Mouse (Mus musculus) layer of hippocampus, adult 9-10 months (tissue): ENCODE data around the gene Tnfaip8l1.

ENCODE experiments used
- DNase-seq: peaks from one replicate; pipeline ENCODE4 v3.0.0; 2022; ENCODE audit warnings: low spot score

Gene Tnfaip8l1

DNA sequence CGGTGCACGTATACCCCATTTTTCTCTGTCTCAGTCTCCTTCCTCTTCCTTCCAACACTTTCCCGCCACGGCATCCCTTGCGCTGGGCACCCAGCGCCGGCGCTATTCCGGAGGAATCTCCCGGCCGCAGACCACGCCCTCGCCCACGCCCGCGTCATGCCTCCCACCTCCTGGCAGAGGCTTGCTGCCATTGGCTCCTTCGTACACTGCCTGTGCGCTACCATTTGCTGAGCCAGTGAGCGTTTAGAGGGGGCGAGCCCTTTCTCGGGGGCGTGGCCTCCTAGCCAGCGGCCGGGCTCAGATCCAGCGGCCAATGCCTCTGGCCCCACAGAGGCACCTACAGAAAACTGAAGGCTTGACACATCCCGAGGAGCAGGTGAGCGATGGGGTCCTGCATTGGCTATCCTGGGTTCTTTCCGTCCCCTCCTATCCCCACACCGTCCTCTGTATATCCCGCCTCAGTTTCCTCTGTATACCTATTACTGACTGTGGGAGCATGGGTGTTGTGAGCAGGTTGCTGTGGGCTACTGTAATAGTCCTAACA is at the start of gene Tnfaip8l1:
Gene Tnfaip8l1, plus strand, starts transcription at position 247 of the 544 bp plus-strand sequence.
- DNase-seq: peak; percentile 85

DNA sequence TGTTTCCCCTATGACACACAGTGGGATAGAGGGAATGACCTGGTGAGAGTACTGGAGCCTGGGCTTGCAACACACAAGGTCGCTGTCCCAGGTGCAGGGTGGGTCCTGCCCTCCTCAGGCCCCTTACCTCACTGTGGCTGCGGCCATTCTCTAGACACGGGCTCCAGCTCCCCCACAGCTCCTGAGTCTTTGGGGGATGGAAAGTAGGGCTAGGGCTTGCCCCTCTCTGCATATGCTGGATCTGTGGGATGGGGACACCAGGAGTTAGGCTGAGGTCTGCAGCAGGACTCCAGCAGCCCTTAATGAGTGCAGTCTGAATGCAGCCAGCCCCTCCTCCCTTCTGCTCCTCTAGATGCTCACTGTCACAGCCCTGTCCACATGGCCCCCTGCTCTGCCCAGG is 49.5 kb upstream of the Tnfaip8l1 start:
- DNase-seq: no peak

DNA sequence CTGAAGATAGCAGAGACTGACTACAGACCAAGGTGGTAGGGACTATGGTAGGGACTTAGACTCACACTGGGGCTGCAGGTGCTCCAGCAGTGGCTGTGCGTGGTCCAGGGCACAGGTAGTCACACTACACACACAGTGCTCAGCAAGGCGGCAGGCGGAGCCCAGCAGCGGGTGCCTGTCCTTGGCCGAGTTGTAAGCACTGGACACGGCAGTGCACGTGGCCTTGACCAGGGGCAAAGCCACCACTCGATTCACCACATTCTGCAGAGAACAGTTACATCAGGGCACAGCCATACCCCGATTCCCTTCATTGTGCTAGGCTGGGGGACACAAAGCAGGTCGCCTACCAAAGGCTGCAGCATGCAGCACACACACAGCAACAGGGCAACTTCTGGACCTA is 46.1 kb upstream of the Tnfaip8l1 start:
- DNase-seq: no peak

DNA sequence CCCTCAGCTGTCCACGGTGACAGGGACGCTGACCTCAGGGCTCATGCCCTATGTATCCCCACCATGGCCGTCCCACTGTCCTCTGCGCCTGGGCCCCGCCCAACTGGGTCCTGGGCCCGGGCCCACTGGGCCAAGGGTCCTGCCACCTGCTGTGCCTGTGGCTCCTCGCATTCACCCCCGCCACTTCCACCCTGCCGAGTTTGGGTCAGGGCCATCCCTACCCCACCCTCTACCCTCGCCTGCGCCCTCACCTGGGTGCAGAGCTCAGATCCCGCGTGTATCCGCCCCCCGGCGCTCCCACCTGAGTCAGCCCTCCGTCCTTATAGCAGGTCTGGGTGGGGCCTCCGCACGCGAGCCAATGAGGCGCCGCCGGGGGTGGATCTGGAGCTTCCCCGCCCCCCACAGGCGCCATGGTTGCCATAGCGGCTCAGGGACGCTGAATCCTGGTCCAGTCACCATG is 45.0 kb upstream of the Tnfaip8l1 start, which contains the start of gene Plin5:
Gene Plin5, minus strand, starts transcription at position 346 of the 460 bp plus-strand sequence.
- no peak for DNase-seq

DNA sequence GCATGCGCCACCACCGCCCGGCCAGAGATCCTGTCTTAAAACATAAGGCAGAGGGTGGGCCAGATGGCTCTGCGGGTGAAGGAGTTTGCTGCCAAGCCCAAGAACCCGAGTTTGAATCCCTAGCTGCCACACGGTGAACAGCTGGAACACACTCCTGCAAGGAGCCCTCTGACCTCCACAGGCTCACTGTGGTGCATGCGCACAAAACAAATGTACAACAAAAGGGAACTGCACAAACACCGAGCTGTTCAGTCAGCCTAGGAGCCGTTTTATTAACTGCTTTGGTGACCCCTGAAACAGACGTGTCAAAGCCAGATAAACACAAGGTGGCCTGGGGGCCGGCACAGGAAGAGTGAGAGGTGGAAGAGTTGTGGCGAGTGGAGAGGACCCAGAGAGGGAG is 42.8 kb upstream of the Tnfaip8l1 start:
- no peak for DNase-seq

DNA sequence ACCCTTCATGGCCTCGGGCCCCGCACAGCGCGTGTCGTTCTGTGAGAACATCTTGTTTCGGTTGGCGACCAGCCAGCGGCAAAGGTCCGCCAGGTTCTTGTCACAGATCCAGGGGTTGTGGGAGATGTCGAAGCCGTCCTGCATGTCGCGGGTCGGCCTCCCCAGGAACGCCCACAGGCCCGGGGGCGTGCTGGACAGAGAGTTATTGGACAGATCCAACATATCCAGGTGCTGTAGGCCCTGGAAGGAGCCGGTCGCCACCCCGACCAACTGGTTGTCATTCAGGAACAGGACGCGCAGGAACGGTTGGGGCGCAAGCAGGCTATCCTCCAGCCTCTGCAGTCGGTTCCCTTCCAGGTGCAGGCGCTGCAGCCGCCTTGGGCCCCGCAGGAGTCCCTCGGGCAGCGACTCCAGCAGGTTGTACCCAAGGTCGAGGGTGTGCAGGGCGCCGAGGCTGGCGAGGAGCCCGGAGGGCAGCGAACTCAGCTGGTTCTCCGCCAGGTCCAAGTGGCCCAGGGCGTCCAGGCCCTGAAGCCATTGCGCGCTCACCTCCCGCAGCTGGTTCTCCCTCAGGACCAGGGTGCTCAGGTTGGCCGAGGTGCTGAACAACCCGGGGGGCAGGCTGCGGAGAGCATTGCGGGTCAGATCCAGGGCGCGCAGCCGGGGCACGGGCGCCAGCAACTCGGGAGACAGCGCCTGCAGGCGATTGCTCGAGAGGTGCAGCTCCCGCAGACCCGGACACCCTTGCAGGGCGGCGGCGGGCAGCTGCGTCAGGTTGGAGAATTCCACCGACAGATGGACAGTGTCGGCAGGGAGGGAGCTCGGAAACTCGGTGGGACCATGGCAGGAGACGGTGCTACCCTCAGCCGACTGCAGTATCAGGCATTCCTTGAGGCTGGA is 42.0 kb upstream of the Tnfaip8l1 start:
- DNase-seq: no peak

DNA sequence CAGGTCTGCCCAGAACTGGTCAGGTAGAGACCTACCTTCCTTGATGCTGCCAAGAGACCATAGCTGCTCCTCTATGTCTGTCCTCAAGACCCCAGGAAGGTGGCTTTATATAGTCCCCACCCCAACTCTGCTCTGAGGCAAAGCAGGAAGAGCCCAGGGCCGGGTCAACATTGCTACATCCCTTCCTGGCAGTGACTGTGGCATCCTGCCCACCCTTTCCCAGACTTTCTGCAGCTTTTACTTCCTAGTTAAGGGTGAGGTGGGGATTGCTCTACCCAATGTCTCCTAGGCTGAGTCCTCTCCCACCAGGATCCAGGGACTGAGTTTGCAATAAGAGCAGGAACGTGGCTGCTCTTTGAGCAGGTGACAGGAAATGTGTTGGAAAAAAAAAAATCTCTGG is 40.5 kb upstream of the Tnfaip8l1 start, which contains the start of gene Lrg1:
Gene Lrg1, minus strand, starts transcription at position 176 of the 400 bp plus-strand sequence.
- DNase-seq: no peak

DNA sequence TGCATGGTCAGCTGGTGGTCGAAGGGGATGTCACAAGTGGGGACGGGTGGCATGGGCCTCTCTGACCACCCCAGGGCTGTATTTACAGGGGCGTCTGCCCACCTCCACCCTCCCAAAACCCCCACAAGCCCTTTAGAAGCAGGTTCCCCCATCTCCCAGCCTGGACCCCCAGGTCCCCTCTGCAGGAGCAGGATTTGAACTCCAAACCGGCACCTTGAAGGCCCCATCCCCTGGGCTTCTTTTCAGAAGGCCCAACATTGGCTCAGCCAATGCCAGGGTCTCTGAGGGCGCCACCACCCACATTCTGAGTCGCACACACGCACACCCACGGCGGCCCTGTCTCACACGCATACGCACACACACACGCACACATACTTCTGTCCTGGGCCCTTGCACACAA is 39.1 kb upstream of the Tnfaip8l1 start:
- DNase-seq: no peak

DNA sequence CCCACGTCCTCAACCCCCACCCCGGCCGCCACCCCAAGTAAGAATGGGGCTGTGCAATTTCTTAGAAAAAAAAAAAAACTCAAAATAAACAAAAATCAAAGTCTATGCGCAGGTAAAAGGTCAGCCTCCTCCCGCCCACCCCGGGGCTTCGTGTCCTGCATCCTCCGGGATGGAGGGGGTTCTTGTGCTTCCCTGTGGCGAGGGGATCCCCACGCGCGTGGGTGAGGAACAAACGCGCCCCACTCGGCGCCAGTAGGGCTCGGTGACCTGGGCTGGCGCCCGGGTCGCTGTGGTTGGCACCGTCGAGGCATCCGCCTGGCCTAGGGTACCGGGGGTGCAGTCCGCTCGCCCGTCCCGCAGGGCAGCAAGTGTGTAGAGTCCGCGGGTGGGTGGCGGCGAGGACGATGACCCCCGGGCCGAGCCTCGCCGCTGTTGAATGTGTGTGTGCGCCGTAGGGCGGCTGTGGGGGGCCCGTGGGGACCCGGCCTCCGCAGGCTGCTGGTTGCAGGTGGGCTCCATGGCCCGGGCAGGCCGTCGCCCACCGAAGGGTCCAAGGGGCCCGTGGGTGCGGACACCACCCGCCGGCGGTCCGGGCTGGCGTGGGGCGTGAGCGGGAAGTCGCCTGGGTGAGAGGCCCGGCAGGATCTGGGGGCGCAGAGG is 38.5 kb upstream of the Tnfaip8l1 start:
- DNase-seq: no peak

DNA sequence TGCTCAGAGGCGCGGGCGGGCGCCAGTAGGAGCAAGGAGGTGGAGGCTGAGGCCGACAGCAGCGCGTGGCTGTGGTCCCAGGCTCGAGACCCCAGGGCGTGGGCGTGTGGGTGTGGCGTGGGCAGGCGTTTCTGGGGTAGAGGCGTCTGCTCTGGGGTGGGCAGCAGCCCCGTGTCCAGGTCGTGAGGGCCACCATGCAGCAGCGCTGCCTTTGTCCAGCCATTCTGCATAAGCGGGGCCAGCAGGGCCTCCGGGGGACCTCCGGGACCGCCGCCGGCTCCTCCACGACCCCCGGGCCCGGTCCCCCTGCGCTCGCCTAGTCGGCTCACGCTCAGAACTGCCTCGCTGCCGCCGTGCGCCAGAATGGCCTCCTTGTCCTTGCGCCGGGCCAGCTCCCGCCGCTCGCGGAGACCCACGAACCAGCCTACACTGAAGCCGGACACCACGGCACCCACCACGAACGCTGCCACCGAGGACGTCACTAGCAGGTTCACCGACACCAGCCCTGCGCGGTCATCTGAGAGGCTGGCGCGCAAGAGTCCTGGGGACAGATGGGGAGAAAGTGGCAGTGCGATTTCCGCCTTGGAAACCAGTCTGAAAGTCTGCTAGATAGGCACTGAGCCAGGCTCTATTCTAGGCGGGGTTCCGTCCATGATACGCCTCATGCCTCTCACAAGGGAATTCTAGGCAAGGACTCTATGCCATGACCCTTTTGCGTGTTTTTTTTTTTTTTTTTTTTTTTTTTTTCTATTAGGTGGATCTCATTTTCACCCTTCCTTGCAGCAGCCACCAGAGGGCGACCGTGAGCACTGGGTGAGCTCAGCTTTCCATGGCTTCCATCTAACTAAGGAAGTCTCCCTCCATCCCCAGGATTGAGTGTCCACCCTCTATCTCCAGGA is 37.7 kb upstream of the Tnfaip8l1 start:
- DNase-seq: no peak

DNA sequence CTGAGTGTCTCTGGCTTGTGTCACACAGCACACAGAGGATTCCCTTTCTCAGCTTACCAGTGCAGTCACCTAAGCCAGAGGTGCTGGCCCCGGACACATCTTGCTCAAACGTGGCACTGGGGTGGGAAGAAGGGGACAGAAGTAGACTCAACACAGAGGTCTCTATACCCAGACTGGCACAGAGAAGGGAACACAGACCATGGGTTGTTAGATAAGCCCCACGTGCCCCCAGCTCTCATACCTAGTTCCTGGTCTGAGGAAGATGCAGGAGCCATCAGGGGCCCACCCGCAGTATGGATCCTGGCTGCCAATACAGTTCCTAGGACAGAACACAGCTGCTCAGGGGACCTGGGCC is 37.0 kb upstream of the Tnfaip8l1 start:
- no peak for DNase-seq

DNA sequence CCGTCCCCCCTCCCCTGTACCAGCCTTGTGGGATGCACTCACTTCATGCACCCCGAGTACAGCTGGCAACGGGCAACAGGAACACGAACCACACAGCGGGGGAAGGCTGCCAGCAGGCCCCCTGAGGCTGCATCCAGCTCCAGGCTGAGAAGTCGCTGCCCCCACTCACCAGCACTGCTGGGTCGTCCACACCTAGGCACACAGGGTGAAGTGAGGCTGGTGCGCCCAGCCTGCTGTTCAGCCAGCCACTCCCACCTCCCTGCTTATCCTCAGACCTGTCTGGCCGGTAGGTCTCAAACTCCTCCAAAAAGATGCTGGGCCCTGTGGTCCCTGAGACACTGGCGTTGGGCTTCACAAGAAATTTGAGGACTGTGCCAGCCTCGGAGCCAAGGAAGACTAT is 36.1 kb upstream of the Tnfaip8l1 start:
- no peak for DNase-seq

DNA sequence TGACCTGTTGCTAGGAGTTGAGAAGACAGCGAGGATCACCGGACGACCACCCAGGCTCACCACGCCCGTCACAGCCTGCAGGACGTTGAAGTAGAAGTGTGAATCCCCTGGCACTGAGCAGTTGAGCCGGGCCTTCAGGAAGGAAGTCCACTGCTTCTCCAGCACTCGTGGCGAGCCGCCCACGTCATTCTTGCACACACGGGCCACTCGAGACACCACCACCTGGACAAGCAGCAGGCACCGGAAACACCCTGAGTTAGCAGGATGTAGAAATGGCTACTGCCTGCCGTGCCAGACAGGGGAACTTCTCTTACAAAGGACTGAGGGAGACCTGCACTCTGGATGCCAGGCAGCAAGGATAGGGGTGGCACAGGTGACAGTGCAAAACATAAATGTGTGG is 34.0 kb upstream of the Tnfaip8l1 start:
- DNase-seq: no peak

DNA sequence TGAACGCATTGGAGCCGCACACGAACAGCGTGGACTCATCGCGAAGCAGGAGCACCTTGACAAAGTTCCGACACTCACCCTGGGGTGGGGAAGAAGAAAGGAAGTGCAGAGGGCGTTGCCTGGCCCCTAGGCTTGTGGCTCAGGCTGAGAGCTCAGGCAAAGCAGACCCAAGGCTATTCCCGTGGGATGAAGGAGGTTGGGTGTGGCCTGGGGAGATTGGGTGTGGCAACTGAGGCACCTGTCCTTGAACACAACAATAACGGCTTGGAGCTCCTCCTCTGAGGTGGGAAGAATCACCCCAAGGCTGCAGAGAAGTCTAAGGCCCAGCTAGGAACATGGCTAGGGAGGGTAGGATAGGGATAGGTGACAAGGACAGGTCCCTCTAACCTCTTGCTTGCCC is 31.1 kb upstream of the Tnfaip8l1 start:
- no peak for DNase-seq

DNA sequence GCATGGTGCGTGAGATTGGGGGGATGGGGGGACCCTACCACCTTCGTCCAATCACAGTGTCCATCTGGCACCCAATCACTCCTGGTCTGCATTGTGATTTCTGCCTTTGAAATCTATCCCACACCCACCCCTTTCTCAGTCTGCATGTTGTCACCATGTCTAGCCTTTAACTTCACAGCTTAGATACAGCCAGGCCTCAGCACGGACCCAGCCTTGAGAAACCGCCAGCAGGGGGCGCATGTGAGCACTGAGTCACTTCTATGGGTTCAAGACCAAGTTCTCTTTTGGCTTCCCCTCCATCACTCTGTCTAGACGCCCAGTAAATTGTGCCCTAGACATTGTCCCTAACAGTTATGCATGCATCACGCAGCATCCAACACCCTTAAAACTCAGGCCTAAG is 30.5 kb upstream of the Tnfaip8l1 start:
- no peak for DNase-seq

DNA sequence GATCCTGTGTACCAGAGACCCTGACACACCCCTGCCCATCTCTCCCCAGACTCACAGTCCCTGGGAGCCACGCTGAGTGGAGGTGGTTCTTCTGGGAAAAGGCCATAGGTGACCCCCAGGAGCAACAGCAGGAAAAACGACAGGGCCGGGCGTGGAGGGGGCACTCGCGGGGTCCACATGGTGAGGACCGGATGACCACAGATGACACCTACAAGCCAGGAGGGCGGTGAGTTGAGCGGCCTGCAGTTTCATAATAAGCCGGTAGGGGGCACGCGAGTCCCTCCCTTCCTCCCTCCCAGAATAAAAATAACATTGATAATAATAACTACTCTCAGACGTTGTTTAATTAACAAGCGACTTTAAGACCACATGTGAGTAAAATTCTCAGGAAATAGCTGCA is 29.6 kb upstream of the Tnfaip8l1 start:
- DNase-seq: no peak

DNA sequence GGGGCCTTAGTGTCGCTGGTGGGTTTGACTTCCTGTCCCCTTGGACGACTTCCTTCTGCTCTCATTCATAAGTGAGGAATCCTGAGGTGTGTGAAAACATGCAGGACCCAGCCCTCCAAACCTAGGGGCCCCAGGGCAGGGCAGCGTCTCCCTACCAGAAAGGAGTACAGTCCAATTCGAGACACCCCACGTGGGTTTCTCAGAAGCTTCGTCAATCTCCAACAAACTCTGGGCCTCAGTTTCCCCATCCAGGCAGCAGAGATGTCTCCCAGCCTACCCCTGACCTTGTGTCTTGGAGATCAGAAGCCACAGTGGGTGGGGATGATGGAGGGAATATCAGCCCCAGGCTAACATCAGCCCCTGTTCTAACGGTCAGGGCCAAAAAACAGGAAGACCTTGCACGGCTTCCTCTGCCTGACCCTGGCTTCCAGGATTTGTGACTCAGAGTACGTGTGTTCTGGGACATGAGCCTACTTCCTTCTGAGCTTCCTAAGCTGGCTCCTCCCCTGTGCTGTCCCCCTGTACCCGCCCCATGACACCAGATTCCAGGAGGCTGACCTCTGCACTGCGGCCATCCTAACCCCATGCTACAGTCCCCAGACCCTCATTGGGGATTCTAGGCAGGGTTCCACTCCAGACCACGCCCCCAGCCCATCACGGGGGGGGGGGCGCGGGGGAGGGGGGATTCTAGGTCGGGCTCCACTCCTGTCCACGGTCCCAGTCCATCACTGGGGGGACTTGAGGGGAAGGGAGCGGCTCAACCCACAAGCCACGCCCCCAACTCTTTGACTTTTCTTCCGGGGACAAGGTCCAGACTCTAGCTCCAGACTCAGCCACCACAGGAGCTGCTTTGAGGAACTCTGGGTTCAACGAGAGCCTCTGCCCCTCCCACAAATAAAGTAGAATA is 28.6 kb upstream of the Tnfaip8l1 start:
- no peak for DNase-seq

DNA sequence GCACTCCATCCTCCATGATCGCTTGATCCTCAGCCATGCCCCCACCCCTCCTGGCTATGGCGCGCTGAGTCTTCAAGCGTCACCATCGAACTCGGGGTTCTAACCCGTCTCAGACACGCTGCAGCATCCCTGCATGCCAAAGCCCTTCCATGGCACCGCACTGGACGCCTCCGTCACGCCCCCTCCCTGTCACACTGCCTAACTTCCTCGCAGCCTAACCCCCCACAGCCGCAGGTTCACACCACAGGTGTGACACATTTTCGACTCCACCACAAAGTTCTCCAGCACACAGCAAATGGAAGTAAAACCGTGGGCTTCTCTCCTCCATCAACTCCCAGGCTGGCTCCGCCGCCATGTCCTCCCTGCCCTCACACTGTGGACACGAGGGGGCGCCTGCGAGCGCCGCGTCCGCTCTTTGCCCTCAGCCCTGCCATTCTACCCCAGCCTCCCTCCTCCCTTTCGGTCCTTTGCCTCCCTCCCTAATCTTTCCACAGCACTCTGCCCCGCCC is 27.8 kb upstream of the Tnfaip8l1 start:
- DNase-seq: no peak

DNA sequence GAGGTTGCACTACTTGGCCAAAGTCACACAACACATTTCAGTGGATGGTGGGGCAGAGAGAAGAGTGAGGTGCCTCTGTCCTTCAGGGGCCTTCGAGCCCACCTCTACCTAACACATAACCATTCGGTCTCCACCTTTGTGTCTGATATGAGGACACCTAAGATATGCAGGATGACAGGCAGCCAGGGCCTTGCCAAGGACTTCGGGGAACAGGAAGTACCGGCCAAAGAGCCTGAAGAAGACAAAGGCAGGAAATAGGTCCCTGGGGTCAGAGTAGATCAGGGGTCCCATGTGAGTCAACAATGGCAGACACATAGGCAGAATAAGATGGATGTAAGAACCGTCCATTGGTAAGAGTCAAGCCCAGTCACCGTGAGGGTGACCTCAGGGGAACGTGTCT is 25.7 kb upstream of the Tnfaip8l1 start:
- DNase-seq: no peak

DNA sequence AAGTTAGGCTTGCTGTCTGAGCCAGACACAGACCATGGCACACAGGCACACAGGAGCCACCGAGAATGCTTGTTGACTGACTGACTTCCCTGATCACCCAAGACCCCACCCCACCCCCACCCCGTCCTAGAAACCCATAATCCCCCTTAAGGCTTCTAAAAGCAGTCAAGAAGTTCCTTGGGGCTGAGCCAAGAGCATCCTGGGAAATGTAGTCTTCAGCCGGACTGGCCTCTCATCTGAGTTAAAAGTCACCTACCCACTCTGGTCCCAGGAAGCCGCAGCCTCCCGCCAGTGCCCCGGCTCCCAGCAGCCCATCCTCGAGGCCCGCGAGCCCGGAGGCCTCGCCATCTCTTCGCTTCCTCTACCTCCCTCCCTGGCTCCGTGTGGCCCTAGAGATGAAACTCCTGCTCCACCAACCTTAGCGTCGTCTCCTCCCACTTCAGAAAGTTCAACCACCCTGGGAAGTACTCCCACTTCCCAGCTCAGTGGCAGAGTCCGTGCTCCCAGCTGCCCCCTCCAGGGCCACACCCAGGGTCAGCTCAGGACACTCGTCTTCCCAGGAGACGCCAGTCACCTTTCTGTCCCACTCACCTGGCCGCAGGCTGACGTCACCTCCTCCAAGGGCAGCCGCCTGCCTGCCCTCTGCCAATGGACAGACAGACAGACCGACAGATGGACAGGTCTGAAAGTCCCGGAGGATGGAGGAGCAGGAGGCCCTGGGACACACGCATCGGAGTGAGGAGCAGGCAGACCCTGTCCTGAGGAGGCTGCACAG is 24.3 kb upstream of the Tnfaip8l1 start:
- DNase-seq: no peak
